Mouse (Mus musculus): ENCODE results near the gene Gm20403.

GRCm38 (mm10) chr12:54982935-54983715, 3.2 kb downstream of the Gm20403 start:
- TF ChIP-seq EP300 (IDR thresholded peaks at IDR 0.05; ENCODE audit: low read depth in 1 of 2, low read length in 2 of 2) (no peak), NRF1 (IDR thresholded peaks at IDR 0.05; ENCODE audit: insufficient read depth, low read depth, low read length, poor library complexity, severe bottlenecking) (no peak), SMC3 (IDR thresholded peaks at IDR 0.05; ENCODE audit: low read depth, low read length) (no peak), ETS1 (IDR thresholded peaks at IDR 0.05; ENCODE audit: low read depth, low read length) (no peak), GABPA (IDR thresholded peaks at IDR 0.05; ENCODE audit: low read depth, low read length) (no peak), MAZ (IDR thresholded peaks at IDR 0.05; ENCODE audit: low read depth, low read length) (no peak), ZKSCAN1 (IDR thresholded peaks at IDR 0.05; ENCODE audit: low read depth, low read length) (no peak), CTCF (IDR thresholded peaks at IDR 0.05 in 2 of 3, conservative IDR thresholded peaks at IDR 0.05 in 1 of 3; ENCODE audit: control insufficient read depth in 1 of 3, insufficient read depth in 1 of 3, low read depth in 2 of 3, low read length in 3 of 3, poor library complexity in 1 of 3, severe bottlenecking in 1 of 3) (no peak), USF1 (IDR thresholded peaks at IDR 0.05; ENCODE audit: low read depth, low read length) (no peak), MAFK (IDR thresholded peaks at IDR 0.05; ENCODE audit: borderline replicate concordance, low read depth, low read length) (no peak), POLR2AphosphoS5 (IDR thresholded peaks at IDR 0.05; ENCODE audit: borderline replicate concordance, low read depth, low read length) (no peak)
